9 mouse cellular contexts compared by ENCODE assay signal in genomic region chr17:25427441-25427840, GRCm38 (mm10). TPM values are rescaled to one million over a fixed set of nuclear protein-coding genes. Genes with fewer than 3 reads are reported as not detected.
DNase-seq lines count a peak whose midpoint lies in the region; ATAC-seq and TF ChIP-seq lines count a peak whose summit lies in the region.
"Had no signal": no experiment of that assay in that cellular context is flagged by ENCODE, and none has a peak within 500 bp of the region (broad histone marks: within the 10 kb centered on the region; RNA-seq: fewer than 3 reads in every experiment).

No protein-coding gene starts in this region.

- intact Hi-C loops in gastrocnemius, adult 2 months (cut with DNase I), result no loop called here

- peak; percentile 90 for ATAC-seq in lung, embryonic 14.5 days (ENCODE audit: insufficient read depth)
- peak; percentile 66 for ATAC-seq in heart, embryonic 16.5 days (replicated peaks; ENCODE audit: extremely low read depth, insufficient read depth, low FRiP score)
- peak; percentile 35; the same call in 1 of the 2 replicates for ATAC-seq in midbrain, embryonic 13.5 days
- ATAC-seq in megakaryocyte-erythroid progenitor cell, adult 5-6 weeks (replicated peaks; ENCODE audit: low FRiP score, low TSS enrichment, poor library complexity, severe bottlenecking), result no peak

- no peaks in the 10 kb centered on the region for H3K36me3 ChIP-seq in lung, embryonic 14.5 days (ENCODE audit: insufficient read depth)
- no peaks in the 10 kb centered on the region for H3K36me3 ChIP-seq in heart, embryonic 16.5 days (ENCODE audit: control insufficient read depth, insufficient read depth)
- peaks cover 12% of the 10 kb centered on the region for H3K36me3 ChIP-seq in midbrain, embryonic 13.5 days

- H3K4me2 ChIP-seq in lung, embryonic 14.5 days, result no peak overlapping the region
- H3K4me2 ChIP-seq in heart, embryonic 16.5 days (ENCODE audit: low read depth, low read length), result no peak overlapping the region
- H3K4me2 ChIP-seq in midbrain, embryonic 13.5 days (replicated peaks), result peak overlapping the region; percentile 22; the same call in 1 of the 2 replicates

- no peak overlapping the region for H3K9ac ChIP-seq in lung, embryonic 14.5 days
- H3K9ac ChIP-seq in heart, embryonic 16.5 days (ENCODE audit: low read length), result 0 out of 2 replicates have a peak overlapping the region, but pooled peaks have one; percentile 22
- H3K9ac ChIP-seq in midbrain, embryonic 13.5 days (replicated peaks), result no peak overlapping the region

- H3K4me3 ChIP-seq in lung, embryonic 14.5 days (ENCODE audit: low read depth, low read length), result no peak overlapping the region
- no peak overlapping the region for H3K4me3 ChIP-seq in lung, adult 2 months (replicated peaks; ENCODE audit: extremely low read depth, low read depth, low read length)
- H3K4me3 ChIP-seq in heart, embryonic 16.5 days (ENCODE audit: low read length), result no peak overlapping the region
- H3K4me3 ChIP-seq in midbrain, embryonic 13.5 days (replicated peaks), result no peak overlapping the region
- H3K4me3 ChIP-seq in gastrocnemius, adult 2 months, result no peak overlapping the region
- H3K4me3 ChIP-seq: heart, adult 2 months had no signal

- H3K4me1 ChIP-seq in lung, embryonic 14.5 days (ENCODE audit: insufficient read depth), result peaks cover 45% of the 10 kb centered on the region
- no peaks in the 10 kb centered on the region for H3K4me1 ChIP-seq in lung, adult 2 months (ENCODE audit: control insufficient read depth, insufficient read depth, low read length)
- H3K4me1 ChIP-seq in heart, embryonic 16.5 days (ENCODE audit: control insufficient read depth, insufficient read depth, low read length), result peaks cover 46% of the 10 kb centered on the region
- peaks cover 65% of the 10 kb centered on the region for H3K4me1 ChIP-seq in midbrain, embryonic 13.5 days (replicated peaks)

- no peak for TF ChIP-seq POLR2A in lung, adult 2 months (IDR thresholded peaks at IDR 0.05; ENCODE audit: borderline replicate concordance, extremely low read depth, low read depth, low read length)

- peak overlapping the region; percentile 62 for H3K27ac ChIP-seq in lung, embryonic 14.5 days (ENCODE audit: low read depth)
- peak overlapping the region; percentile 58 for H3K27ac ChIP-seq in heart, embryonic 16.5 days (ENCODE audit: low read length)
- peak overlapping the region; percentile 30 for H3K27ac ChIP-seq in midbrain, embryonic 13.5 days
- H3K27ac ChIP-seq in gastrocnemius, adult 2 months, result no peak overlapping the region
- H3K27ac ChIP-seq: heart, adult 2 months had no signal

- WGBS in lung, embryonic 14.5 days, result 18% methylated on average over 10 of the region's 10 CpGs
- 25% methylated on average over 10 of the region's 10 CpGs for WGBS in lung, adult 2 months
- WGBS in heart, embryonic 16.5 days, result 12% methylated on average over 10 of the region's 10 CpGs
- WGBS in midbrain, embryonic 13.5 days, result 29% methylated on average over 10 of the region's 10 CpGs

- H3K27me3 ChIP-seq in lung, embryonic 14.5 days (ENCODE audit: insufficient read depth, low read length), result peaks cover 15% of the 10 kb centered on the region; the same call in 1 of the 2 replicates
- peaks cover 11% of the 10 kb centered on the region for H3K27me3 ChIP-seq in heart, embryonic 16.5 days (ENCODE audit: control insufficient read depth, insufficient read depth, low read length)
- peaks cover 38% of the 10 kb centered on the region for H3K27me3 ChIP-seq in midbrain, embryonic 13.5 days

- TF ChIP-seq CTCF in lung, embryonic 14.5 days (IDR thresholded peaks at IDR 0.05; ENCODE audit: low read depth), result no peak
- TF ChIP-seq CTCF in lung, adult 2 months (IDR thresholded peaks at IDR 0.05; ENCODE audit: insufficient read depth, low read length), result no peak
- TF ChIP-seq CTCF in gastrocnemius, adult 2 months (IDR thresholded peaks at IDR 0.05), result no peak

- no peaks in the 10 kb centered on the region for H3K9me3 ChIP-seq in lung, embryonic 14.5 days (ENCODE audit: low read depth, low read length)
- H3K9me3 ChIP-seq in heart, embryonic 16.5 days (replicated peaks; ENCODE audit: control insufficient read depth, low read length), result no peaks in the 10 kb centered on the region
- no peaks in the 10 kb centered on the region for H3K9me3 ChIP-seq in midbrain, embryonic 13.5 days

- DNase-seq in embryo, embryonic 10 days (ENCODE audit: low spot score), result peak; percentile 61
- no peak for DNase-seq in embryo, embryonic 9.5 days (ENCODE audit: extremely low spot score)
- peak; percentile 92 for DNase-seq in lung, embryonic 14.5 days
- no peak for DNase-seq in lung, adult 2 months
- DNase-seq in gastrocnemius, adult 2 months, result no peak

RNA-seq across cellular contexts. Expression of gene Cacna1h, which starts 6.1 kb away (rescaled TPM):
- polyA plus RNA-seq in lung, embryonic 14.5 days (2014; fragmentation: Nextera tagmentation; extraction: Ambion mirVana), result 3.6 and 4.4 TPM in 2 replicates
- 1.9 and 3.2 TPM in 2 replicates for polyA plus RNA-seq in lung, adult 2 months (2012; rRNA removed)
- 4.5 and 5.4 TPM in 2 replicates for polyA plus RNA-seq in heart, embryonic 16.5 days (2015; fragmentation: Nextera tagmentation; extraction: Ambion mirVana)
- 8.6 and 11.5 TPM in 2 replicates for polyA plus RNA-seq in midbrain, embryonic 13.5 days (2015; fragmentation: Nextera tagmentation; extraction: Ambion mirVana)
- 1 to 10 TPM in 1 of 2 experiments, under 1 TPM in 1; 0.94 to 1.7 TPM for total RNA-seq in gastrocnemius, adult 2 months (2021)
- 0.67 and 3.8 TPM in 2 replicates for total RNA-seq in megakaryocyte-erythroid progenitor cell, adult 5-6 weeks (2014; fragmentation: Nextera tagmentation)
- 0.15 TPM in 1 of 2 replicates, not detected in the other for total RNA-seq in megakaryocyte-erythroid progenitor cell, adult 5-6 weeks (2017)

RNA-seq across cellular contexts. Expression of gene Tekt4, which starts 27.0 kb away (rescaled TPM):
- 0.18 and 0.20 TPM in 2 replicates for polyA plus RNA-seq in lung, embryonic 14.5 days (2014; fragmentation: Nextera tagmentation; extraction: Ambion mirVana)
- polyA plus RNA-seq in lung, adult 2 months (2012; rRNA removed), result 11.4 and 11.9 TPM in 2 replicates
- 0.81 and 1.5 TPM in 2 replicates for polyA plus RNA-seq in heart, embryonic 16.5 days (2015; fragmentation: Nextera tagmentation; extraction: Ambion mirVana)
- 0.50 and 0.81 TPM in 2 replicates for polyA plus RNA-seq in midbrain, embryonic 13.5 days (2015; fragmentation: Nextera tagmentation; extraction: Ambion mirVana)
- not detected for total RNA-seq in gastrocnemius, adult 2 months (2021)
- total RNA-seq in megakaryocyte-erythroid progenitor cell, adult 5-6 weeks (2014; fragmentation: Nextera tagmentation), result not detected in 2 replicates
- total RNA-seq in megakaryocyte-erythroid progenitor cell, adult 5-6 weeks (2017), result not detected in 2 replicates
- total RNA-seq: heart, adult 2 months had no signal

RNA-seq across cellular contexts. Expression of gene Tpsg1, which starts 58.4 kb away (rescaled TPM):
- polyA plus RNA-seq in lung, embryonic 14.5 days (2014; fragmentation: Nextera tagmentation; extraction: Ambion mirVana), result 0.25 and 0.31 TPM in 2 replicates
- 0.17 and 0.65 TPM in 2 replicates for polyA plus RNA-seq in lung, adult 2 months (2012; rRNA removed)
- polyA plus RNA-seq in heart, embryonic 16.5 days (2015; fragmentation: Nextera tagmentation; extraction: Ambion mirVana), result 0.56 and 0.76 TPM in 2 replicates
- 1.1 TPM in 1 of 2 replicates, not detected in the other for polyA plus RNA-seq in midbrain, embryonic 13.5 days (2015; fragmentation: Nextera tagmentation; extraction: Ambion mirVana)
- total RNA-seq in gastrocnemius, adult 2 months (2021), result under 1 TPM in 1 of 2 experiments, not detected in 1; 0.48 TPM
- not detected in 2 replicates for total RNA-seq in megakaryocyte-erythroid progenitor cell, adult 5-6 weeks (2014; fragmentation: Nextera tagmentation)
- not detected in 2 replicates for total RNA-seq in megakaryocyte-erythroid progenitor cell, adult 5-6 weeks (2017)
- total RNA-seq: heart, adult 2 months had no signal

Comparison
In these comparisons a context has a peak if more than half of its experiments do, and no peak if none do; other contexts are left out.
1. DNase-seq: peak in embryo, embryonic 10 days (single experiment) and lung, embryonic 14.5 days (single experiment); none in embryo, embryonic 9.5 days (single experiment), lung, adult 2 months (single experiment) and gastrocnemius, adult 2 months (single experiment).